Mouse (Mus musculus) neural tube, embryonic 12.5 days (tissue): ENCODE measurements around the gene Zfp239. TPM values are rescaled to one million over a fixed set of nuclear protein-coding genes. Genes with fewer than 3 reads are reported as not detected.

Experiments used
- ATAC-seq: fragments of 200-750 bp; cut with Nextera tagmentation; 2 replicates; pipeline ENCODE4 v1.8.0; 2017; ENCODE audit warnings: low read depth, mild to moderate bottlenecking, moderate TSS enrichment, moderate library complexity; ENCODE audit not compliant: low FRiP score
- H3K27ac ChIP-seq: fragments of 300-500 bp; sonication (generic); 2 replicates; pipeline ENCODE4 v1.5.1; 2016
- H3K27me3 ChIP-seq: fragments of 300-500 bp; sonication (generic); replicated peaks from 2 replicates; pipeline ENCODE4 v1.6.1; 2016; ENCODE audit warnings: mild to moderate bottlenecking
- H3K36me3 ChIP-seq: fragments of 300-500 bp; sonication (generic); 2 replicates; pipeline ENCODE4 v1.6.1; 2016; ENCODE audit warnings: mild to moderate bottlenecking
- H3K4me1 ChIP-seq: fragments of 300-500 bp; sonication (generic); 2 replicates; pipeline ENCODE4 v1.6.1; 2016
- H3K4me2 ChIP-seq: fragments of 300-500 bp; sonication (generic); replicated peaks from 2 replicates; pipeline ENCODE4 v1.6.1; 2016; ENCODE audit warnings: mild to moderate bottlenecking
- H3K4me3 ChIP-seq: fragments of 300-500 bp; sonication (generic); 2 replicates; pipeline ENCODE4 v1.5.1; 2016
- H3K9ac ChIP-seq: fragments of 300-500 bp; sonication (generic); 2 replicates; pipeline ENCODE4 v1.6.1; 2016; ENCODE audit warnings: mild to moderate bottlenecking
- H3K9me3 ChIP-seq: fragments of 300-500 bp; sonication (generic); 2 replicates; pipeline ENCODE4 v1.6.1; 2016; ENCODE audit warnings: mild to moderate bottlenecking
- WGBS: fragments of 180-500 bp; shearing (Covaris S2); methylation state at CpG from one replicate; pipeline ENCODE4 v1.1.7; 2016; 5-methylcytosine and 5-hydroxymethylcytosine counted together
- polyA plus RNA-seq: library from polyadenylated mRNA; unstranded; fragments of >200 nt; fragmentation: Nextera tagmentation; extraction: Ambion mirVana; gene quantifications from 2 replicates; pipeline ENCODE4 v1.2.1, GENCODE M21; 2016

Zfp239 gene
- polyA plus RNA-seq, 1 experiment from 2014 or later = 11.1 TPM

DNA sequence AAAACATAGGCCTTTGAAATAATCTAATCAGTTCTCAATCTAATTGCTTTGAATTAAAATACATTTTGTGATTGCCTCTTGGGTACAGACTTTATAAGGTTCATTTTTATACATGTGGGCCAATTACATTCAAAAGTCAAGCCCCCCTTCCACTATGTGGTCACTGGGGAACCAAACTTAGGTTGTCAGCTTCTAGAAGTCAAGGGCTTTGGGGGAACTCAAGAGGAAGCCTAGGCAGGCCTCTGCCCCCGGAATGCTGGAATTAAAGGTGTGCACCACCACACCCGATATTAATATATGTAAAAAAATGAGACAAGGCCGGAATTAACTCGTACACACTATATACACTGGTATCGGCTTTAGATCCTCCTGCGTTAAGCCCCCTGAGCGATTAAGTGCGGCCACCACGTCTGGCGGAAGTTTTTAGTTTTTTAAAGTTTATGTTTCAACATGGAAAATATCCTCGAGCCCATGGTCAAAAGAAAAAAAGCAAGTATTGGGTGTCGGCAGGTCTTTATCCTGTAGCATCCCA, 54.4 kb downstream of the Zfp239 start:
- Histone ChIP-seq H3K4me1 (peaks cover 25% of the 10 kb centered on the region), H3K9me3 (no peaks in the 10 kb centered on the region), H3K4me3 (peak overlapping the region; percentile 61), H3K27ac (no peak overlapping the region), H3K4me2 (peak overlapping the region; percentile 85), H3K9ac (peak overlapping the region; percentile 76), H3K36me3 (0 out of 2 replicates have a peak, but pooled peaks cover 2% of the 10 kb centered on the region), H3K27me3 (no peaks in the 10 kb centered on the region)
- WGBS = 3% methylated on average over 12 of the region's 12 CpGs
- no peak for ATAC-seq

DNA sequence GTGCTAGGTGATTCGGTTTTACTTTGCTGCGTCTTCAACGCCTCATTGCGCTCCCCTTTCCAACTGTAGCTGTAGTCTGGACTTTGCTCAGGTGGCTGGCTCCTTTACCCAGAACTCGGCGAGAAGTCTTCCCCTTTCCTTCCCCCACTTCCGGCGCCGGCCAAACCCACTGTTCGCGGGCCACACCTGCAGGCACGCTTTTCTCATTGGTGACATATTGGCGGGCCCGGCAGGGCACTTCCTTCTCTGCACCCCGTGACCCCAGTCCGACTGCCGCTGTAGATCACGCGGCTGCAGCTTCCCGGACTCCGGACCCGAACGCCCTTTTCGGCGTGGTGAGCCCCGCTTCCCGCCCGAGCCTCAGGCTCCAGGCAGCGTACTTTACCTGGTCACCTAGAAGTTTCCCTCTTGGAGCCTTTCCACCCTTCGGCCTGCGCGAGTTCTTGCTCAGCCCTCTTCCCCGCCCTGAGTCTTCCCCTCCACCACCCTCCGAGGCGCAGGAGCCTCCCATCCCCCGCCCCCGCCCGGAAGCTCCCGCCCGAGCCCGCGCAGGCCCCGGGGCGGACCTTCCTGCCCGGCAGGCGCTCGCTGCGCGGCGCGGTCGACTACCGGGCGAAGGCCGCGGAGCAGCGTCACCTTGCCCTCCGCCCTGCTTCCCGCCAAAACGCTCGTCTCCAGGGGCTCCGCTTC, 55.0 kb downstream of the Zfp239 start:
- peak overlapping the region; percentile 38 for H3K27ac ChIP-seq
- peak overlapping the region; percentile 61 for H3K4me3 ChIP-seq
- no peaks in the 10 kb centered on the region for H3K27me3 ChIP-seq
- H3K4me2 ChIP-seq = peak overlapping the region; percentile 85
- WGBS = under 1% methylated on average over 62 of the region's 62 CpGs
- H3K9ac ChIP-seq = peak overlapping the region; percentile 76
- H3K4me1 ChIP-seq = peaks cover 25% of the 10 kb centered on the region
- peak; percentile 87 for ATAC-seq
- H3K9me3 ChIP-seq = no peaks in the 10 kb centered on the region
- H3K36me3 ChIP-seq = 0 out of 2 replicates have a peak, but pooled peaks cover 2% of the 10 kb centered on the region

DNA sequence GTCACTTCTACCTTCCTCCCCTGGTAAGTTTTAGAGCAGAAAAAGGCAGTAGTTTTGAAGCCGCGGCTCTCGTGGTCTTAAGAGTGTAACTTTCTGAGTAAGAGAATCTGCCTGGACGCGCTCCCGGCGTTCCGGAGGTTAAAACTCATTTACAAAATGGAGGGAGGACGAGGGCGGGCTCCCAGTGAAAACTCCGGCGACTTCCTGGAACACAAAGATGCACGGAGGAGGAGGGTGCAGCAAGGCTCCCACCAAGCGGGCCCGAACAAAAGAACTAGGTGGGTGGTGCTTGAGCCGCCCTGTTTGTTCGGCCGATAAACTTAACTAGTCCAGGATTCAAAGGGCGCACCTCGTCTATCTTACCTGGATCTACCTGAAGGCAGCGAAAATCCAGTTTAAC, 55.7 kb downstream of the Zfp239 start:
- Histone ChIP-seq H3K4me2 (peak overlapping the region; percentile 85), H3K4me1 (peaks cover 25% of the 10 kb centered on the region), H3K9ac (peak overlapping the region; percentile 76), H3K4me3 (peak overlapping the region; percentile 61), H3K9me3 (no peaks in the 10 kb centered on the region), H3K27ac (0 out of 2 replicates have a peak overlapping the region, but pooled peaks have one; percentile 38), H3K27me3 (no peaks in the 10 kb centered on the region), H3K36me3 (0 out of 2 replicates have a peak, but pooled peaks cover 2% of the 10 kb centered on the region)
- ATAC-seq = peak; percentile 73
- 1% methylated on average over 21 of the region's 21 CpGs for WGBS

- no peak for ATAC-seq
- WGBS = 29% methylated on average over 5 of the region's 5 CpGs
- peak overlapping the region; percentile 85 for H3K4me2 ChIP-seq
Measured at GRCm38 (mm10) chr6:117918043-117918442, 56.1 kb downstream of the Zfp239 start.

GRCm38 (mm10) chr6:117920659-117921640, 59.0 kb downstream of the Zfp239 start:
- WGBS = 67% methylated on average over 3 of the region's 3 CpGs

More at GRCm38 (mm10) chr6:117918043-117918442, 56.1 kb downstream of the Zfp239 start:
- peak overlapping the region; percentile 61 for H3K4me3 ChIP-seq
- H3K36me3 ChIP-seq = 0 out of 2 replicates have a peak, but pooled peaks cover 2% of the 10 kb centered on the region
- peak overlapping the region; percentile 76 for H3K9ac ChIP-seq
- H3K4me1 ChIP-seq = peaks cover 25% of the 10 kb centered on the region
- no peaks in the 10 kb centered on the region for H3K27me3 ChIP-seq
- no peak overlapping the region for H3K27ac ChIP-seq
- no peaks in the 10 kb centered on the region for H3K9me3 ChIP-seq

DNA sequence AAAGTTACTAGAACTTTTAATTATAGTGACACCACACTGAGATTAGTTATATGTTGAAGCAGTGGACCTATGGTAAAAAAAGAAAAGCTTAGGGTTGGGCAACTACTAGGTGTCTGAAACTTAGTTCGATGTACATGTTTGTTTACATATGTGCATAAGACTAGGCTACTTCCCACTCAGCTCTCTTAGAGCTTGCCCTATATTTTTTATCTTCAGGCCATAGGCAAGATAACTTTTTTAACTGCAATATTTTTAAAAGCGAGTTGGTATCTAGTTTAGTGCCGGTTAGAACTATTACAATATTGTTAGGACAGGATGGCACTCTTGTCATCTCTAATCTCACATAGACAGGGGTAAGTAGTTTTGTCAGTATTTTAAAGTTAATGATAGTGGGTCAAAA, 60.1 kb downstream of the Zfp239 start:
- WGBS = 98% methylated on average over 3 of the region's 3 CpGs

More at GRCm38 (mm10) chr6:117920659-117921640, 59.0 kb downstream of the Zfp239 start:
- Histone ChIP-seq H3K4me1 (peaks cover 23% of the 10 kb centered on the region), H3K27ac (no peak overlapping the region), H3K4me3 (no peak overlapping the region), H3K9me3 (no peaks in the 10 kb centered on the region), H3K27me3 (no peaks in the 10 kb centered on the region), H3K36me3 (peaks cover 7% of the 10 kb centered on the region), H3K4me2 (no peak overlapping the region), H3K9ac (no peak overlapping the region)
- ATAC-seq = no peak

More for the DNA sequence above, 60.1 kb downstream of the Zfp239 start:
- no peak for ATAC-seq
- Histone ChIP-seq H3K4me2 (no peak overlapping the region), H3K4me3 (no peak overlapping the region), H3K4me1 (peaks cover 15% of the 10 kb centered on the region), H3K27ac (no peak overlapping the region), H3K36me3 (peaks cover 15% of the 10 kb centered on the region), H3K9ac (no peak overlapping the region), H3K9me3 (no peaks in the 10 kb centered on the region), H3K27me3 (no peaks in the 10 kb centered on the region)

Other genes starting within 250 kb of the Zfp239 start
- gene Zfp637, start 20.9 kb upstream of the Zfp239 start, polyA plus RNA-seq = 128 and 130 TPM in 2 replicates
- gene Hnrnpf, start 38.2 kb downstream of the Zfp239 start, polyA plus RNA-seq = 463 and 469 TPM in 2 replicates
- gene Fxyd4, start 75.6 kb downstream of the Zfp239 start, polyA plus RNA-seq = 1.2 and 2.7 TPM in 2 replicates
- gene Rasgef1a, start 149.3 kb downstream of the Zfp239 start, polyA plus RNA-seq = 0.20 and 0.24 TPM in 2 replicates